Mouse (Mus musculus): Measurements from ENCODE around the gene B4galt3.

DNA sequence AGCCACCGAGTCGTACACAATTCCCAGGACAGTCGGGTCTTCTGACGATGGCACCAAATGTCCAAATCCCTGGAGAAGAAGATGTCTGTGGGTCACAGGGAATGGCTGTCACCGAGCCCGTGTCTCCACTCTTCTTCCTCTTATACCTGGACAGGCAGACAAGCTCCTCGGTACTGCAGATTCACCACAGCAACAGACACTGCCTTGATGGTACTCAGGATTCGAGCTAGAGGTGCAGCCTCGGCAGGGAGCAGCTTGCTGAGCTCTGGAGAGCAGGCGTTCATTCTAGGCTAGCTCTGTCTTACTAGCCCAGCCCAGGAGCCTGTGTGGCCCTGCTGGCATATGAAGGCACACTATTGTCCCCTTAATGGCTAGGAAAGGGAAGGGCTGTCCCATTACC lies 7.6 kb downstream of the B4galt3 start:
- no peak for TF ChIP-seq CTCF (IDR thresholded peaks at IDR 0.05; ENCODE audit: borderline replicate concordance, insufficient read depth, low read length)
- no peak for TF ChIP-seq POLR2A (IDR thresholded peaks at IDR 0.05; ENCODE audit: low read depth, low read length)
